Mouse (Mus musculus): ENCODE measurements around the gene Cadm4.

Gene Cadm4

DNA sequence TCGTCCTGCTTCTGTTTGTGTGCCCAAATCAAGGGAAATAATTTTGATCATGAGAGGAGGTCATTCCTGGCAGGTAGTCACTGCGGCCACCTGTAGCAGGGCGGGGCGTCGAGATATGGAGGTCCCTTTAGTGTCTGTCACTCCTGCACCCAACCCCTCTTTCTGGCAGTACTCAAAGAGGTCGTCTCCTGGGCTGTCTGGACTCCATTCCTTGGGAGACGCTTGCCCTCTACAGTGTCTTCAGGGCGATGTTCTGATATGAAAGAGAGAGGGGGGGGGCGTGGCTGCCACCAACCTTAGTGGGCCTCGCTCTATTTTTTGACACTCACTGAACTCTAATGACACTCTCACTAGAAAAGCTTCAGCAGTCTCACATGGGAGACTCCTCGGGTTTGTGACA, 47.8 kb downstream of the Cadm4 start:
- no peak for DNase-seq (ENCODE audit: extremely low spot score, low spot score)

DNA sequence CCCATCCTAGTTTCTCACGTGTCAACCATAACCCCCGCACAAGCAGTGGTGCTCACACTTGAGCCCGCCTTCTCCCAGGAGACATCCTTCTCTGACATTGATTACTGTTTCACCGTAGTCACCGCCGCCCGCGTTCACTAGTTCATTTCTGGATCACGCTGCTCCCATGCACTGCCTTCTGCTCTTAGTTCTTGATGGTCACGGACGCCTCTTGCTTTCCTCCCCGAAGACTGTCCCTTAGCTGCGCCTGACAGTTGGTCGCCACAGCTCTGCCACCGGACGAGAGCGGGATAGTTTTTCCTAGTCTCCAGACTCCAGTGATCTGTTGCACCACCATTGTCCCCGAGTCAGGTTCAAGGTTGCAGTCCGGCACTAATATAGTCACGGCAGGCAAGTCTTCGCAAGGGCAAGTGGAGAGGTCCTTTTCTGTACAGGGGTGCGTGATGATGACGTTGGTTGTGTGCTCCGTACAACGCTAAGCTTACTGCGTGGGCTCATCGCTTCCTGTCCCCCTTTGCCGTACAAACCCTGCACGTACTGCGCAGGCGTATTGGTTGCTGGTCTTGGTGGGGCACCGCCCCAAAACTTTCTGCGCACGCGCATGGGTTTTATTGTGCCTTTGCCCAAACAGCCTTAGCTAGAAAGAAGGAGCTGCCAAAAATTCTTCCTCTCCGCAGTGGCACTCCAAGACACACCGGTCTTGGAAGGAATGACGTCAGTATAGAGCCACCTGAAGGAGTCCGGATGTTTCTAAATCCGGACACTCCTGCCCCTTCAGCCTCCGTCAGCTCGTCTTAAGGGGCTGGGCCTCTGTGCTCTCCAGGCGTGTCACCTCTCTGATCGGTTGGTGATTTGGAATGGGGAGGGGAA, 48.5 kb downstream of the Cadm4 start, which contains the start of gene Irgq:
Gene Irgq (plus strand): TSS at position 628 of the 870 bp plus-strand sequence.
- peak; percentile 98 for DNase-seq (ENCODE audit: extremely low spot score, low spot score)

GRCm38 (mm10) chr7:24531211-24531971, 49.6 kb downstream of the Cadm4 start:
- DNase-seq (ENCODE audit: extremely low spot score, low spot score) = peak; percentile 83

GRCm38 (mm10) chr7:24533031-24533571, 51.3 kb downstream of the Cadm4 start:
- DNase-seq (ENCODE audit: extremely low spot score, low spot score) = no peak

- DNase-seq (ENCODE audit: extremely low spot score, low spot score) = no peak
Measured at GRCm38 (mm10) chr7:24533806-24534205, 52.0 kb downstream of the Cadm4 start.

DNA sequence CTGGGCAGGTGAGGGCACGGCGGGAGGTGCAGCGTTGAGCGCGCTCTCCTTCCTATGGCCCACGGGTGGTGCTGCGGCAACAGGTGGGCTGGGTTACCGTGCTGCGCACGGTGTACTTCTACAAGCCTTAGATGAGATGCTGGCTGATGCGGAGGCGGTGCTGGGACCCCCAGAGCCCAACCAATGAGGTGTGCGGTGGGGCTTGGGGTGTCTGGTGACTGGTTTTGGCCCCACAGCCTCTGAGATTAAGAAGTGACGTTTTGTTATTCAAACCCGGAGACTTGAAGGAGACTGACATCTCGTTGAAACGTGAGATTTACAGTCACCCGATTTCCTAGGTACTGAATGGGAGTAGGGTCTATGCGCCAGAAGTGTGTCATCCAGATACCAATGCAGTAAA, 52.5 kb downstream of the Cadm4 start:
- DNase-seq (ENCODE audit: extremely low spot score, low spot score) = no peak

DNA sequence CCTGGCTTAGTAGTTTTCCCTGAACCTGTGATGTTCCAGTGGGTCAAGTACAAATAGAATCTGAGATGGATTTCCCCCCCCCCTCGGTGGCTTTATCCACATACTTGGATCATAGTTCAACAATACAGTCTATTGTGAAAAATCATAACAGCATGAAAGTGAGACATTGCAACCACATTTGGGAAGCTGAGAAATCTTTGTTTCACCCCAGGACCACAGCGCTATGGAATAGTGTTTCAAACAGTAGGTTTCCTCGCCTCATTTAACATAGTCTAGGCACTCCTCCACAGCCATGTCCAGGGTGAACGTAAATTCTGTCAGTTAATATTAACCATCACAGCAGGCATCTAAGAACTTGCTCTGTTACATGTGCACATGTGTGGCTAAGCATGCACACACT, 55.3 kb downstream of the Cadm4 start:
- DNase-seq (ENCODE audit: extremely low spot score, low spot score) = no peak

DNA sequence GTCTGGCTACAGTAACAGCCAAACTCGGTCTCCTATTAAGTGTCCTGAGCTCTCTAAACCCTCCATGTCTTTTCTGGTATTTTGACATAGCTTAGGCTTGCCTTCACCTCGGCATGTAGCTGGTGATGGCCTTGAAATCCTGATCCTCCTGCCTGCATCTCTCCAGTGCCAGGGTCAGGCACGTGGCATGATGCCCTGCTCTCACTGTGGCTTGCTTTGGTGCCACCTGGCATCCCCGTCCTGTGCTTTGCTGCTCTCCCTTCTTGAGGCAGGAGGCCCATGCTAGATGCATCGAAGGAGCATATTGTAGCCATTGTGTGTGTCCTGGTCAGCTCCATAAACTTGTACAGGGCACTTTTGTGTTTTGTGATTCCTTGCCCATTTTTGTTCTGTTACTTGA, 55.8 kb downstream of the Cadm4 start:
- DNase-seq (ENCODE audit: extremely low spot score, low spot score) = no peak

- DNase-seq (ENCODE audit: extremely low spot score, low spot score) = no peak
Measured at GRCm38 (mm10) chr7:24538154-24538553, 56.3 kb downstream of the Cadm4 start.

DNA sequence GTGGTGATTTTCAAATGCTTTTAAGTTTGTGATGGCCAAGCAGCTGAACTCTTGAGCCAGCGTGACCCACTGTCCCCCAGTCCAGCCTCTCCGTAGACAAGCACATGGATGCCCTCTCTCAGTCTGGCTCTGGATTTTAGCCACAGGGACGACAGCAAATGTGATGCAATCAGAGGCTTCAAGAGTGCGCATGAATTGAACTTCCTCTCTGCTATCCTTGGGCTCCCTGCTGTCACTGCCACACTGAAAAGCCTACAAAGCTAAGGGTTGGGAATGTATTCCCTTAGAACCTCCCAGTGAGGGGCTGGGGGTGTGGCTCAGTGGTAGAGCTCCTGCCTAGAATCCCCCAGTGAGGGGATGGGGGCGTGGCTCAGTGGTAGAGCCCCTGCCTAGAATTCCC, 56.9 kb downstream of the Cadm4 start:
- DNase-seq (ENCODE audit: extremely low spot score, low spot score) = no peak

- no peak for DNase-seq (ENCODE audit: extremely low spot score, low spot score)
Measured at GRCm38 (mm10) chr7:24539686-24540085, 57.9 kb downstream of the Cadm4 start.

DNA sequence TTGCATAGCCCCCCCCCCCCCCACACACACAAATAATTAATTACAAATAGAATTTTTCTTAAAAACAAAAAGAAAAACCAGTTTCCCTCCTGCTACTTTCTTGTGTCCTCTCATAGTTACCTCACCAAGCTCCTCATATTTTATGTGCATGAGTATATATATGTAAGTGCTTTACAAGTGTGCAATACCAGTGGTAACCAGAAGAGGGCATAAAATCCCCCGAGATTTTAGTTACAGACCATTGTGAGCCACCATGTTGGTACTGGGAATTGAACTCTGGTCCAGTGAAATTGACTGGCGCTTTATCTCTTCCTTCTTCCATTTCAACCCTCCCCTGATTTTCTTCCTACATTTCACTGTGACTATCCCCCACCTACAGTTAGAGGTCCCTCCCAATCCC, 62.7 kb downstream of the Cadm4 start:
- DNase-seq (ENCODE audit: extremely low spot score, low spot score) = no peak

- DNase-seq (ENCODE audit: extremely low spot score, low spot score) = peak; percentile 21
Measured at GRCm38 (mm10) chr7:24546068-24546614, 64.3 kb downstream of the Cadm4 start, which contains the start of the genes Pinlyp and Xrcc1. Gene Pinlyp (minus strand): TSS chr7:24546118. Gene Xrcc1 (plus strand): TSS chr7:24546289.

GRCm38 (mm10) chr7:24546634-24547389, 65.0 kb downstream of the Cadm4 start:
- DNase-seq (ENCODE audit: extremely low spot score, low spot score) = peak; percentile 99

DNA sequence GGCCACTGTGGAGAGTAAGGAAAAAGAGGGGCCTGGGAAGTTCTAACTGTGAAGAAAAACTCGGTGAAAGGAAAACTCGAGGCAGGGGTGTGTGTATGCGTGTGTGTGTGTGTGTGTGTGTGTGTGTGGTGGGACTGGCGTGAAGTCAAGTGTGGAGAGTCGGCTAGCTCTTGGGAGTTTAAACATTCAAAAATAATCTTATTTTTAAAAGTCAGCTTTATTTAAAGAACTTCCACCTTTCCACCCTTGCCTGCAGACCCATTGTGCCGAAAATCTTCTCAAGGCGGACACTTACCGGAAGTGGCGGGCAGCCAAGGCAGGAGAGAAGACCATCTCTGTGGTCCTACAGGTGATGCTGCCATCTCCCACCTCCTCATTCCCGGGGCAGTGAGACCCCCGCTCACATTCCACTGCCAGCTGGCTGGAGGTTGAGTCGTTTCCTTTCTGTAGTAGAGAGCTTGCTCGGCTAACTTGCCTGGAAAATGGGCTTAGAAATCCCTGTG, 65.8 kb downstream of the Cadm4 start:
- DNase-seq (ENCODE audit: extremely low spot score, low spot score) = no peak

DNA sequence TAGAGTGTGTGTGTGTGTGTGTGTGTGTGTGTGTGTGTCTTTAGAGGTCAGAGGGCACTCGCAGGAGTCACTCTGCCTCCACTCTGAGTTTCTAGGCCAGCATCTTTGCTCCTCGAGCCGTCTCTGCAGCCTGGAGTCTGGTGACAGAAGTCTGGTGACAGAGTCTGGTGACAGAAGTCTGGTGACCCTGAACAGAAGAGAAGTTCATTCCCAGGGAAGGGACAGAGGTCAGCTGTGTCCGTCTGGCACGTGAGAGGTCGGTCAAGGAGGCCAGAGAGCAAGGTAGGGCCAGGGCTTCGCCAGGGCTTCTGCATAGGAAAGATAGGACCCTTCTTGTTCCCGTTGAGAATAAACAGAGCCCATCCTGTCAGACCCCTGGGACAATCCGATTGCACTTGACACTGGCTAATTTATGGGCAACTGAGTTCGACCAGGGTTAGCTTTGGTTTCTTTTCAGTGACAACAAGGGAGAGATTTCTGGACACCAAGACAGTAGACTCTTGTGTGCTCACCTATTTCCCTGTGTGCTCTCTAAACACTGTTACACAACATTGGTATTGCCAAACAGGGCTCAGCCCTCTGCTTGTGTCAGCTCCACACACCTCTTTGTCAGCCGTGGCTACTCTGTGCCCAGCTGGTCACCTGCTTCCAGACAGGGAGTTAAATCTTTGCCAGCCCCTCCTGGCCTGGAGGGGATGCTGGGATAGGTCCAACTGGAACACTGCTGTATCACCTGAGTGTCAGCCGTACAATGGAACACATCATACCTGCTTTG, 70.3 kb downstream of the Cadm4 start:
- no peak for DNase-seq (ENCODE audit: extremely low spot score, low spot score)

Measured in neural tube, embryonic 10.5 days (tissue).